Mouse (Mus musculus) embryo, embryonic 10 days (tissue): ENCODE results near the gene Dlgap1.

Experiments used
- DNase-seq: peaks from one replicate; pipeline ENCODE4 v3.0.0-alpha.2; 2015; ENCODE audit warnings: low spot score

Gene Dlgap1

DNA sequence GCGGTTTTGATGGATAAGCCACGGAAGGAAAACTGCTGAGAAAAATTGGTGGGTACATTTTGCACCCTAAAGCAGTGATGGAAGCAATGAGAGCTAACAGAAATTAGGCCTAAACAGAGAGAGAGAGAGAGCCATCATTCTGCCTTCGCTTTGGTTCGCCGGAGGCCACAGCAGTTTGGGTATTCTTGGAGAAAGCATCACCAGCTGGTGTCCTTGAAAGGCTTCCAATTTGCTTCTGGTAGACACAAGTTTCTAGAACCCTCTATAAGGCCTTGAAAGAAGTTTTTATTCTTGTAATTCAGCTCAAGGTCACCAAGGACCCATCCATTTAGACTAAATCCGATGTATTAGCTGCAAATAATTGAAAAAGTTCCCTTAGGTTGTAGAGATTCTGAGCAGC, 205.0 kb downstream of the Dlgap1 start:
- DNase-seq: no peak

GRCm38 (mm10) chr17:70191228-70191627, 222.4 kb downstream of the Dlgap1 start:
- no peak for DNase-seq

- no peak for DNase-seq
These were observed 254.0 kb downstream of the Dlgap1 start for GRCm38 (mm10) chr17:70222891-70223290.

GRCm38 (mm10) chr17:70247342-70247741, 278.5 kb downstream of the Dlgap1 start:
- no peak for DNase-seq

DNA sequence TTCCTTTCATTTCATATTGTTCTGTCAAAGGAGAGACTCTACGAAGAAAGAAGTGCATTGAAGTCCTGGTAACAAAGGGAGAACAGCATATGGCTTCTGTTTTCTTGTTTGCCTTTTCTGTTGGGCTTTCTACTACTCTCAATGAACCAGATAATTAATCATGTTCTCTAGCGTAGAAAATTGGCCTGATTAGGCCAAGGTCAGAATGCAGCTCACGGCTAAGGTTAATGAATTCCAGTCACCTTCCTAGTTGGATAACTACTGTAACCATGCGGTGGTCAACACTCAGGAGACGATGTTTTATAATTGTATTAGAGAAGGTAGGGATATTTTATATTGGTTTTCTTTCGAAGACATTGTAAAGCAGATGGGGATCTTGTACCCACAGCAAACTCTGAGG, 279.4 kb downstream of the Dlgap1 start:
- peak; percentile 7 for DNase-seq

DNA sequence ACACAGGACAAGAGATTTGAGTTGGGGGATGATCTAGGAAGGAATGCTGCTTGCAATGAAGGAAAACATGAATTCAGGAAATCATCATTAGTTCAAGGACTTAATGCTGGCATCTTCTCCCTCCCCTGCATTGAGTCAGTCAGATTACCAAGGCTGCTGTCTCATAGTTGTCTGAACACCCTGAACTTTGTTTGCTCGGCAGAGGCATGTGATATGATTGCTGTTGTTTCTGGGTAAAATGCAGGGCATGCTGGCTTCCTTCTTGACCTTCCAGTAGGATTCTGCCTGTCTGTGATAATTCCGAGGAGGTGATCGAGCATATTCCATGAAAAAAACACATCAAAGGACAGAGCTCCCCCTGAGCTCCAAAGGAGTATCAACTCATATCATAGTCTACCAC, 283.6 kb downstream of the Dlgap1 start:
- DNase-seq: no peak

- no peak for DNase-seq
These were observed 287.5 kb downstream of the Dlgap1 start for GRCm38 (mm10) chr17:70256371-70256770.

GRCm38 (mm10) chr17:70263156-70263555, 294.3 kb downstream of the Dlgap1 start:
- DNase-seq: no peak

- no peak for DNase-seq
These were observed 303.3 kb downstream of the Dlgap1 start for GRCm38 (mm10) chr17:70272125-70272524.

GRCm38 (mm10) chr17:70287708-70288107, 318.8 kb downstream of the Dlgap1 start:
- no peak for DNase-seq

DNA sequence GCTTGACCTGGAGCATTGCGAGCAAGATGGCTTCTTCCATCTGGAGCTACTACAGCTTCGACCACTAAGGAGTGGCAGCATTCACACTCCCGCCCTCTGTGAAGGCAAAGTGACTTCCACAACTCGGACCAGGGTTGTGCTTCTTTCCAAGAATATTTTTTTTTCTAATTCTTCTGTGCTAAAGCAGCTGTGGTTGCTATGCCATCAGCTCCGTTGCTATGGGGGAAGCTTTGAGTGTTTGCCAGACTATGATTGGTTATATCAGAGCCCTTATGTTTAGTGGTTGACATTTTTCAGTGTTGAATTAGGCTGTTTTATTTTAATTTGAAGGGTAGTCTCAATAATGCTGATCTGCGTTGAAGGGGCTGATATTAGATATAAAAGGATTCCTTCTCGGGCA, 325.2 kb downstream of the Dlgap1 start:
- DNase-seq: no peak

DNA sequence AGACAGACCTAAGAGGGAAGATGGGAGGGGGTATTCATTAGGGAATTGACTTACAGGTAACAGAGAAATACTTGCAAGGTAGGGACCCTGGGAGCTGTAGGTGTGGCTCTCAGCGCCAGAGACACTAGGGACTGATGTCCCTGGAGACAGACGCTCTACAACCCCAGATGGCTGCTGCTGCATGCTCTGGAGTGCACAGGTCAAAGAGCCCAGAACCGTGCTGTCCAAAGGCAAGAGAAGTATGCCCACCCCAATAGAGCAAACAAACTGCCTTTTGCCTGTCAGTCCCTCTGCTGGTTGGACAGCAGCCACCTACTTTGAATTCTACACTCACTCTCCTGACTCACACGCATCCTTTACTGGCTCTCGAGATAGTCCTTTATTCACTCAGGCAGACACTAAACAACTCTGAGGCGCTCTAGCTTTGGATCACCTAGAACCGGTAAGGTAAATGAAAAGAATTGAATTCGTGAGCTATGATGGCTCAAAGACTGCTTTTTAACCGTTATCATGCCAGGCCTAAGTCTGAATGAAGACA, 333.1 kb downstream of the Dlgap1 start:
- no peak for DNase-seq

DNA sequence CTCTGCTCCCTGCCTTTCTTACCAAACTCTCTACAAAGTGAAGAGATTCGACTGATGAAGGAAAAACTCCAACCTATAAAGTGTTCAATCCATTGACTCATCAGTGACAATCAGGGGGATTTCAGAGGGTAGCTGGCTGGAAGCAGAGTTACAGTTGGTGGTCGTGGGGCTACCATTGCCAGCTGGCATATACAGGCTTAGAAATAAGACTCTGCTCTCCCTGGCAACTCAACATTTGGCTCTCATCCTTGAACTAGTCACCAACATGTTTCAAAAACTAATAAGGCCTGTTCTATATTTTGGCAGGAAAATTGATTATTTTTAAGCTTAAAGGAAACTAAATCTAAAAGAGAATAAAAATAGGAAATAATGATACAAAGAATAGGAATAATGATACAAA, 333.8 kb downstream of the Dlgap1 start:
- no peak for DNase-seq

DNA sequence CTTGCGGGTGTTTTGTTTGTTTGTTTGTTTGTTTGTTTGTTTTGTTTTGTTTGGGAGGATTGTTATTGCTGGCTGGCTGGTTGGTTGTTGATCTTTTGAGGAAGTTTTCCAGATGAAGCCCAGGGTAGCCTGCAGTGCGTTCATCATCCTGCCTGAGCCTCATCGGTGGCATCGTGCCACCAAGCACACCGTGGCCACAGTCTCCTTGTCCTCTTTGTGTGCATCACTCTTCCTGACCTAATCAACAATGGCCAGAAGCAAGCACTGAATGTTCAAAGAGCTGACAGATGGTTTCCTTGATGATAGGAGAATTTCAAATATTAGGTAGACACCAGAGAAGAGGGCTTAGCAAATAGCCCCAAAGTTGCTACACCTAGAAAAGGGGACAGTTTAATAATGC, 336.1 kb downstream of the Dlgap1 start:
- no peak for DNase-seq

DNA sequence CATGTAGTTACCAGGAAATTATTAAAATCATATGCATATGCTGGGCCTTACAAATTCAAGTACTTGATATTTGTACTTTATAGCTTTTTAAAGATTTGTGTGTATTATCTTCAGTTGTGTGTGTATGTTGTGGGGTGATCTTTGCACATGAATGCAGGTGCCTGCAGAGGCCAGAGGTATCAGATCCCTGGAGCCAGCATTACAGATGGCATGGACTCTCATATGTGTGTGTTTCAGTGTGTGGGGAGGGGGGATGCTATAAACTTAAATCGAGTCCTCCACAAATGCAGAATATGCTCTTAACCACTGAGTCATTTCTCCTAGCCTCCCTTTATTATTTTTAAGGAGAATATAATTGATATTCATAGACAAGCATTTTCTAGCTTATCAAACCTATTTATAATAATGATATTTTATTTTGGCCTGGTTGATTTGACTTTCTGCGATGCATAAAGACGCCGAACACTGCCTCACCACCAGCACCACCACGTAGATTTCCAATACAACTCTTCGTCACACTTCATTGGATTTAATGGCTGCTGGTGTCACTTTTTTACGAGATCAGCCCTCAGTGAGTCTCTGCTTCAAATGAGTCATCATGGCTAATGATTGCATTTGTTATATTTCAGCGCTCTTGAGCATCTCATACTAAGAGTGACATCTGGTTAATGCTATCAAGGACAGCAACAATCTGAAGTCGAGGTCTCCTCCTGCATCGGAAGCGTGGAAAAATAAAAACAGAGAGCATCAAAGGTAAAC, 338.7 kb downstream of the Dlgap1 start:
- no peak for DNase-seq

GRCm38 (mm10) chr17:70308364-70309231, 339.7 kb downstream of the Dlgap1 start:
- DNase-seq: no peak

- DNase-seq: no peak
These were observed 347.5 kb downstream of the Dlgap1 start for GRCm38 (mm10) chr17:70316327-70316726.

DNA sequence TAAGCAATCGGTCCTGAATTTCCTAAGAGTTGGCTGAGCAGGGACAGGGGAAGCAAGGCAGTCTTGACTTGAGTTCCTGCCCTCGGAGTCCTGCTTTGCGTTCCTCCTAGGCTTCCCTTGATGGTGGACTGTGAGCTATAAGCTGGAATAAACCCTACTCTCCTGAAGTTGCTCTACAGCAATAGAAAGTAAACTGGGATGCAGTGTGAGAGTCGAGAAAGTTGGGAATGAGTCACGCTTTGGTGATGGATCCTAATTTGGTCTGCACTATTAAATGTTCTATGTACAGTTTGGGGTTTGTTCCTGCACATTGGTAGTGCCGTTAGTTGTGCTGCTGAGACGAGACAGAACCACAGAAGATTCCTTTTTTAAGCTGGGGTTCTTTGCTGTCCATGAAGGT, 348.9 kb downstream of the Dlgap1 start:
- DNase-seq: no peak

DNA sequence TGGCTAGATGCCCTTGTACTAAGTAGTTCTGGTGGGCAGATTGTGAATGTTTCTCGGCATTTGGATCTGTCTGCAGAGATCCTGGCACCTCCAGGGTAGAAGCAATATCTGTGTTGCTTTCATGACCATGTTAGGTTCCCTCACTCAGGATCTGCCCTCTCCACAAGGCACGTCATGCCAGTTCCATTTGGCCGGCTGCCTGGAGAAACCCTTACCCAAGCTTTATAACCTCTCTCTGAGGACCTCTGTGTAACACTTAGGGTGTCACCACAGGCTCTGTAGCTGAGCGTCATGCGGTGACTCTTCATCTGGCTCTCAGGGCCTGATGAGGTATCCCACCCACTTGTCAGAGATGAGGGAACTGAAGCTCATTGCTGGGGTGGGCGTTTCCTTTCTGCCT, 353.1 kb downstream of the Dlgap1 start:
- DNase-seq: no peak

GRCm38 (mm10) chr17:70333440-70333839, 364.6 kb downstream of the Dlgap1 start:
- no peak for DNase-seq

GRCm38 (mm10) chr17:70334171-70334570, 365.3 kb downstream of the Dlgap1 start:
- no peak for DNase-seq

DNA sequence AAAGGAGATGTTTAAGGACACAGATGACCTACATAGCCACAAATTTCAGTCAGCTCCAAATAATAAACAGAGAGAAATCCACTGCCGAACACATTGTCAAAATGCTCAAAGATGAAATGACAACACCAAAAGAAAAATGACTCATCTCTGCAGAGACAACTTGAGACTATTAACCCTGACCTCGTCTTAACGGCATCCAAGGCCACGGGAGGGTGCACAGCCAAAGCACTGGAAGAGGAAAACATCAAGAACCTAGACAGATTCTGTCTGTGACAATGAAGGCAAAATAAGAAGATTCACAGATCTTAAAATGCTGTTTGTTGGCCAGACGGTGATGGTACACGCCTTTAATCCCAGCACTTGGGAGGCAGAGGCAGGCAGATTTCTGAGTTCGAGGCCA, 370.9 kb downstream of the Dlgap1 start:
- no peak for DNase-seq

DNA sequence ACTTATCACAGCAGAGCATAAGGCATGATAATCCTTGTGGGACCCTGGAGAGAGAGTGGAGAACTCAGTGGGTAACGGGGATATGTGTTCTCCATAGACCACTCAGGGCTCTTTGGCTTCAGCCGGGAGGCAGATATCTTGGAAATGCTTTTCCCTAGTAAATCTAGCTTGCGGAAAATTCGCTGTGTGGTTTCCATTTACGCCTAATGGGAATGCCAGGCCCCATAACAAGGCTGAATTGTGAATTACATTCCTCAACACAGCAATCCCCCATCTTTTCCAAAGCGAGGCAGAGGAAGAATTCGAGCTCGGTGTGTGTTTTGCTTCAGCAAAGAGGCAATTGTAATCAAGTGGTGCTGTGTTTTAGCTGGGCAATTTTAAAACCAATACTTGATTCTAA, 372.4 kb downstream of the Dlgap1 start:
- no peak for DNase-seq
